Mouse (Mus musculus) hematopoietic stem cell, adult 5-6 weeks (primary cell): ENCODE measurements around the gene Btbd35f14. TPM values are rescaled to one million over a fixed set of nuclear protein-coding genes. Genes with fewer than 3 reads are reported as not detected.
"Not testable (repeated sequence)": the region's sequence is repeated elsewhere in the genome, so short reads cannot be mapped to it uniquely, and the experiment has no call there.

Experiments
- ATAC-seq, 2 experiments: fragments of 125-278 bp in 1 of 2; replicated peaks in 1 of 2; 2 replicates each; pipeline ENCODE4 v1.8.0; 2016 to 2017; ENCODE audit warnings: inconsistent platforms in 2 of 2, mild to moderate bottlenecking in 2 of 2, moderate number of reproducible peaks in 2 of 2, low read depth in 1 of 2, moderate TSS enrichment in 1 of 2; ENCODE audit not compliant: low FRiP score in 2 of 2, poor library complexity in 2 of 2, severe bottlenecking in 2 of 2, insufficient read depth in 1 of 2, low TSS enrichment in 1 of 2
- total RNA-seq: library from RNA; stranded (forward); fragments of 172-1452, 232-1000 nt; gene quantifications from 2 replicates; pipeline ENCODE4 v1.2.3, GENCODE M21; 2017

Gene Btbd35f14
- not detected in 2 replicates for total RNA-seq

DNA sequence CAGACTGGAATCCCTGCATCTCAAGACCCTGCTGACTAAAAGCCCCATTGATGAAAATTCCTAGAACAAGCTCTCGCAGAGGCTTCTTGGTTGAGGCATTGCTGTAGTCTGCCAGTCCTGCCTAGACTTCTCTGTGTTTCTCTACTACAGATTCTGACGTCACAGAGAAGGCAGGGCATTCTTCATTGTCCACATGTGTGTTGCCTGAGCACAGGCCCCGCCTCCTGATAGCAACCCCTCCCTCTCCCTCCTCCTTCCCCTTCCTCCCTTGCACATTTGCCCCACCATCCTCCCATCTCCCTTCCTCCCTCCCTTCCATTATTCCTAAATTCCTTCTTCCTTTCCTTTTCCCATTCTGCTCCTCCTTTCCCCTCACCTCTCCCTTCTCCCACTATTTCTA, at the start of gene Btbd35f14:
Btbd35f14 (minus strand) TSS at position 101 of the 400 bp plus-strand sequence.
- not testable (repeated sequence) for ATAC-seq

- not testable (repeated sequence) for ATAC-seq
These were observed 45.3 kb downstream of the Btbd35f14 start, which contains the start of gene Btbd35f13 for GRCm38 (mm10) chrX:33656872-33657271. Gene Btbd35f13 (plus strand): TSS chrX:33657172.

Other genes starting within 250 kb of the Btbd35f14 start
- not detected in 2 replicates for gene Btbd35f15, start 125.0 kb downstream of the Btbd35f14 start, total RNA-seq
- gene Btbd35f13, start 45.2 kb downstream of the Btbd35f14 start, total RNA-seq = not detected in 2 replicates